Mouse (Mus musculus): ENCODE results near the gene Vpreb1.

The Vpreb1 gene

DNA sequence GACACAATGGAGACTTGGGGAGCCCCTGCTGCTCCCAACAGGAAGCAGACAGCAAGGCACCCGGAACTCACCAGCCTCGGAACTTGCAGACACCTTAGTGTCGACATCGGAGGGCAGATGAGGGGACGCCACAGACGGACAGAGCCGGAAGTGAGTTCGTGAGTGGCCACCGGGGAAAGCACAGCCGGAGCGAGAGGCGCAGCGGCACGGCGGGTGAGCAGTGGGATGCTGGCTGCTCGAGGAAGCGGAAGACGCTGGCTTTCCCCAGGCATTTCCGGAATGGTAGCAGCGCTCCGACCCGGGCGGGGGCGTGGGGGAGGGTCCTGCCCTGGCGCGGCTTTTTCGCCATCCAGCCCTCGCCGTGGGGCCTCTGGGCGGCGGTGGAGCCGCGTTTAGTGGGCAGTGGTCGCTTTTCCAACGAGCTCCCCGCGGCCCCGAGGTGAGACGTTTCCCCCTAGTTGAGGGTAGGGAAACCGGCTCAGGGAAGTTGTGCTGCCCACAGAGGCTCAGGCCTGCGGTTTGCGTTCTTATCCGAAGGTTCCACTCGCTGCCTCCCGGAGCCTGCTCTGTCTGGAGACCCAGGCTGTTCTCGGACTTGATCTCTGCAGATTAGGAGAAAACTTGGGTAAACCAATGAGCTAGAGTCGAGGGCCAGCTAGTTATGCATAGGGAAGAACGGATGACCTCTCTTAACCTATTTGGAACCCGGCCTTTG is at the start of gene Vpreb1, which contains the start of gene Top3b:
Gene Vpreb1, minus strand, starts transcription at position 227 of the 715 bp plus-strand sequence.
Gene Top3b, plus strand, starts transcription at position 120 of the 715 bp plus-strand sequence.
- in situ Hi-C loops (cut with MboI; ENCODE audit: low pct_unique_long_range_greater_than_20kb in 1 of 2, low sequenced_read_pairs in 2 of 2, unreplicated experiment in 1 of 2): no loop called here

DNA sequence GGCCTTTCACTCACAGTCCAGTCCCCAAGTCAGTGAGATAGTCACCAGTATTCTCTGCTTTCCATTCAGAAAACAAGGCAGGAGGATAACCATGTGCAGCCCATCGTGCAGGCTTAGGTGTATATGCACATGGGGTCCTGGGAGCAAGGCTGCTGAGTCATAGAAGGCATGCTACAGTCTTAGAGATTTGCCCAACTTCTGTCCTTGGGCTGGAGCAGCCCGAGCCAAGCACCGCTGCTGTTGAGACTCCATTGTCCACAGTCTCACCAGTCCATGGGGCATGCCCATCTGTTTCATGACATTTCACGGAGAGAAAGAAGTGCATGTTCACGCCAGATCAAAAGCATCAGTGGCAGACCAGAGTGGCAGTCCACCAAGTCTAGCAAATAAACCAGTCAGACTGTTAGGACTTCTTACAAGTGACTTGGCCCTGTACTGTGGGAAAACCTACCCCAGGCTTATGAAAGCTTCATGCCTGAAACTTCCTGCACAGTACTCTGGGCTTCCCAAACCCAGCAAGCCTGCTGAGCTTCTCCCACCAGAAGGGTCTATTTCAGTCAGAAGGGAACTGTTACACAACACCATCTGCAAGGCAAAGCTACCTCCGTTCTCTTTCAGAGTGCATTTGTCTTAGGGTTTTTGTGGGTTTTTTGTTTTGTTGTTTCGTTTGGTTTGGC is 47.9 kb upstream of the Vpreb1 start:
- in situ Hi-C loops (cut with MboI; ENCODE audit: low pct_unique_long_range_greater_than_20kb in 1 of 2, low sequenced_read_pairs in 2 of 2, unreplicated experiment in 1 of 2): no loop called here

DNA sequence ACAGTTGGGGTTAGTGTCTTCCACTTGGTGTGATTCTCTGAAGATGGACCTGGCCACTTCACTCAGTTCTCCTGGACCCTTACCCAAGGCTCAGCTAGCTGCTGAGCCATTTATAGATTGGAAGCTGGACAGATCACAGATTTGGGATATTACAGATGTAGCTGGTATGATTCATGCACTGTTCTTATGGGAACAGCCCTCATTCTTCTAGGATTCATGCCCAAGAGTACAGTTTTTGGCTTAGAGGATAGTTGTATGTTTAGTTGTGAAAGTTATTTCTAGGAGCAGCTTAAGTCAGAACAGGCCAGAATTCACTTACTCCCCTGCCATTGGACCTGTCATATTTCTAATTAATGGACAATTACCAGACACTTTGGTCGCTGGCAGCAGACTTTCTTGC is 42.8 kb upstream of the Vpreb1 start:
- in situ Hi-C loops (cut with MboI; ENCODE audit: low pct_unique_long_range_greater_than_20kb in 1 of 2, low sequenced_read_pairs in 2 of 2, unreplicated experiment in 1 of 2): no loop called here

DNA sequence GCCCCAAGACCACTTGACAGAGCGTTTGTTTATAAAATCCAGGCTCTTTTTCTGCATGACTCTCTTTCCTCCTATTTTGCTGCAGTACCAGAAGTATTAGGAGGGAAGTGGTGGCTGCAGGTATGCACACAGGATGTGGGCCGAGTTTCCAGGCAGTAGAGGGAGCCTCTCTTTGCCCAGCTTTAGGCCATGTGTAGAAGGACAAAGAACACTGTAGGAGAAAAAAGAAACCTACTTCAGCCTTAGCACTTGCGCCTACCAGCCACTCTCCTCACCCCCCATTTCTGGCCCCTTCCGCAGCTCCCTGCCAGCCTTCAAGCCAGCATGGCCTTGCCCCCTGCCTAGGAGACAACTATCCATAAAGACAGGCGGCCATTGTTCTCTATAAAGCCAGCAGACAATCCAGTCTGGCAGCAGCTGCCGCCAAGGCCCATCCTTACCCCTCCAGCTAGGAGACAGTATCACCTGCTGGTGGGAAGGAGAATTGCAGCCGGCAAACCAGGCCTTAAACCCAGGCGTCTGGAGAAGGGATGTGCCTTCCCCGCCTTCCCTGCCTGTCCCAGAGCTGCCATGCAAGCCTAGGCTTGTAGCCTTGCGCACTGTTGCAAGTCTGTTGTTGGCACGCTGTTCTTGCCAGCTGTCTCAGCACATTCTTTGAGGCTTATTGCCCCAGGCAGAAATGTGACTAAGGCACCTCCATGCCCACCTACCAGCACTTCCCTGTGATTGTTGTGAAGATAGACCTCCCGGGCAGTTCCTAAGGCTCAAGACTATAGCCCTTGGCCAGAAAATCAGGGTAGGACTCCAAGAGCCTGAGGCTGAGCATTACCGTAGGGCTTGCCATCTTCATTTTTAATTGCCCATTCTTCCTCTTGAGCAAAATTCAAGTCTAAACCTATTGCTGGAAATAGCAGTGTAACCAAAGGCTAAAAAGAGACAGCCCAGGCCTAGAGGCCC is 41.3 kb upstream of the Vpreb1 start:
- in situ Hi-C loops (cut with MboI; ENCODE audit: low pct_unique_long_range_greater_than_20kb in 1 of 2, low sequenced_read_pairs in 2 of 2, unreplicated experiment in 1 of 2): no loop called here

DNA sequence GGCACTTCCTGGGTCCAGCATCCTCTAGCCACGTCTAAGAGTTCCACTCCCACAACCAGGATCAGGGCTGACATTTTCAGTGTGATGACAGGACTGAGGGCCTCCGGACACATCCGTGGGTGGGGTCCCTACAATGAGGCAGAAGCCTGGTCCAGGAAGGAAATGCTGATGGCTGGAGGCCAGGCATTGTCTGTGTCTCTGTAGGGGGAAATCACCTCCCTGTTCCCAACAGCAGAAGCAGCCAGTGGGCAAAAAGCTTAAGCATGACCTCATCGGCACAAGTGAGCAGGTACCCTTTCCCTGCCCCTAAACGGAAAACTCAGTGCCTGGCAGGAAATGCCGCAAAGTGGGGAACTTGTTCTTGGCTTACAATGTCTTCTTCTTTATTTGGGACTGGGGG is 37.2 kb upstream of the Vpreb1 start:
- in situ Hi-C loops (cut with MboI; ENCODE audit: low pct_unique_long_range_greater_than_20kb in 1 of 2, low sequenced_read_pairs in 2 of 2, unreplicated experiment in 1 of 2): no loop called here

DNA sequence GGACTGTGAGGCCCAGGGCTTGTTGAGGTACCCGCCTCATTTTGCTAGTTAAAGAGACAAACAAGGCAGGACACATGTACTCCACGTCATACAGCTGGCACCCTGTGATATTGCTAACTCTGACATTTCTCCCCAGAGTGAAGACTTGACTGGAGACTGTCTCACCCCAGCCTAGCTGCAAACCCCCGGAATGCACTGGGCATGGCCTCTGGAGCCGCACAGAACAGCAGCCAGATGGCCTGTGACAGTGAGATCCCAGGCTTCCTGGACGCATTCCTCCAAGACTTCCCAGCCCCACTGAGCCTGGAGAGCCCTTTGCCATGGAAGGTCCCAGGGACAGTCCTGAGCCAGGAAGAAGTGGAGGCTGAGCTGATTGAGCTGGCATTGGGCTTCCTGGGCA is 32.5 kb upstream of the Vpreb1 start:
- in situ Hi-C loops (cut with MboI; ENCODE audit: low pct_unique_long_range_greater_than_20kb in 1 of 2, low sequenced_read_pairs in 2 of 2, unreplicated experiment in 1 of 2): no loop called here

DNA sequence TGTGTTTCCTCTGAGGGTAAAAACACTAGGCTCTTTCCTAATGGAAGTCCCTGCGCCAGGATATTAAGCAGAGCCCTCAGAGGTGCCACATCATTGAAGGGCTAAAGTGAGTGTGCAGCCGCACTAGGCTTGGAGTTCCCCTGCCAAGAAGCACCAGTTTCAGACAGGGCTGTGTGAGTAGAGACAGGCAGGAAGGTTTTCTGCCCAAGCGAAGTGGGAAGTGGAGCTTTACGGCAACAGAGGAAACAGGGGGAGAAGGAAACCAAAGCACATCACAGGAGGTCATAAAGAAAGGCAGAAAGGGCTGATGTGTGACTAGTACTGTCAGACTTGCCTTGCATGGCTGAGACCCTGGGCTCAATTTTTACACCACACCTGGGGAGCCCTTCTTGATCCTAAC is 31.7 kb upstream of the Vpreb1 start:
- in situ Hi-C loops (cut with MboI; ENCODE audit: low pct_unique_long_range_greater_than_20kb in 1 of 2, low sequenced_read_pairs in 2 of 2, unreplicated experiment in 1 of 2): no loop called here

DNA sequence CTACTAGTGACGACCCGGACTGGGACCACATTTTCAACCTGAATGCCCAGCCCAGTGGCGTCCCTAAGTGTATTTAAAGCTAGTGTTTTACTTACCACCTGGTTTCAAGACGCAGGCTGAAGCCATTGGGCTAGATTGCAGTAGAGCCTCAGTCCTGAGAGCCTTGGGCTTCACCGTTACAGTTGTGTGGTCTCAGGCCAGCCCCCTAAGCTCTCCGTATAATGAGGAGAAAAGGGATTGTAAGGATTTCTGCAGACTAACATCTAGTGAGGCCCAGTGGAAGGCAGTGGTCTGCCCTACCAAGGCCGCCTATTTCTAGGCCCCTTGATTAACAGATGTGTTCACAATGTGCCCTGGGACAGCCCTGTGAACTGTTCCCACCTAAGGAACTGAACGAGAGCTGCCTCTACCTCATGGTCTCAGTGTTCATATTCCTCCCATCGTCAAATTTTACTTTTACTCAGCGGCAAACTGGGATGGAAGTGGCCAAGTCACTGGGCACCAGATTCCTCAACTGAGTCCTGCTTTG is 26.5 kb upstream of the Vpreb1 start:
- in situ Hi-C loops (cut with MboI; ENCODE audit: low pct_unique_long_range_greater_than_20kb in 1 of 2, low sequenced_read_pairs in 2 of 2, unreplicated experiment in 1 of 2): loop anchor here in 1 of 2 experiments (25.0 kb wide), 2 partner anchors 585 to 1365 kb away; partner anchors contain the start of genes Gm49776 and Yars2

DNA sequence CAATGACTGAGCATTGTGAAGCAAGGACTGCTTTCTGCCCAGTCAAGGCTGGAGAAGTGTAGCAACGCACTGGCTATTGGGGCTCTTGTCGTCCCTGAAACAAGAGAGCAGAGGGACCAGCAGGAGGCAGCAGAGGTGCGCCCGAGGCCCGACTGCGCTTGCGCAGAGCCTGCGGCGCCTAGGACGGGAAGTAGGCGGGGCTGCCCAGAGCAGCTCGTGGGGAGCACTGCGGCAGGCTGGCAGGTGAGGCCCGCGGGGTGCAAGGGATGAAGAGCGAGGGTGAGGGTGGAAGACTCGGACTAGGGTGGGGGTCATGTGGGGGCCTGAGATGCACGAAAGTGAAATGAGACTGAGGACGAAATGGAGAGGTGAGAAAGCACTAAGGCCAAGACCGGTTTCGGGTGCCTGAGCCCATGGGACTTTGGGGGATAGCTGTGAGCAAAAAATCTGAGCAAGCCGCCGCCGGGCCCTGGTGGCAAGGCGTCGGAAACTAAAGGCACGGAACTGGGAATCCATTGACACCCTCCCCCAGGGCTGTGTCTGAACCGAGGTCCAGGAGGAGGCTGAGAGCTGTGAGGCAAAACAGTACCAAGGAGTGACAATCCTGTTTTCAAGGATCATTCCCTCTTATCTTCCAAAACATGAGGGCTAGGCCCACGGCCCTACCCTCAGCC is 25.9 kb upstream of the Vpreb1 start, which contains the start of gene Ppm1f:
Gene Ppm1f, plus strand, starts transcription at position 88 of the 674 bp plus-strand sequence.
- in situ Hi-C loops (cut with MboI; ENCODE audit: low pct_unique_long_range_greater_than_20kb in 1 of 2, low sequenced_read_pairs in 2 of 2, unreplicated experiment in 1 of 2): loop anchor here in 1 of 2 experiments (25.0 kb wide), 2 partner anchors 584 to 1366 kb away; partner anchors contain the start of genes Gm49776 and Yars2

DNA sequence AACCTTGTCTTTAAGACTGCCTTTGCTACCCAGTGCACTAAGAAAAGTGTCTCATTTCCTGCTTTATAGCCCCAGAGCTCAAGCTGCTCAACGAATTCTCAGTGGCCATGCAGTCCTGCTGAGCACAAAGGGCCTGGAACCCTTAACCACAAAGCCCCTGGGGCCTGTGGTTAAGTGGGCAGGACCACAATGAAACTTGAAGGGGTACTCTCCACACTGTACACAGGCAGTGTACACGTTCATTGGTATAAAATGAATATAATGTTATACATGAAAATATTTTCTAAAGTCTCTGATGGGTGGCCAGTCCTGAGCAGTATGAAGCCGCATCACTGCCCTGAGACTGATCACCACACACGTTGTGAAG is 25.4 kb upstream of the Vpreb1 start:
- in situ Hi-C loops (cut with MboI; ENCODE audit: low pct_unique_long_range_greater_than_20kb in 1 of 2, low sequenced_read_pairs in 2 of 2, unreplicated experiment in 1 of 2): loop anchor here in 1 of 2 experiments (25.0 kb wide), 2 partner anchors 584 to 1366 kb away; partner anchors contain the start of genes Gm49776 and Yars2

DNA sequence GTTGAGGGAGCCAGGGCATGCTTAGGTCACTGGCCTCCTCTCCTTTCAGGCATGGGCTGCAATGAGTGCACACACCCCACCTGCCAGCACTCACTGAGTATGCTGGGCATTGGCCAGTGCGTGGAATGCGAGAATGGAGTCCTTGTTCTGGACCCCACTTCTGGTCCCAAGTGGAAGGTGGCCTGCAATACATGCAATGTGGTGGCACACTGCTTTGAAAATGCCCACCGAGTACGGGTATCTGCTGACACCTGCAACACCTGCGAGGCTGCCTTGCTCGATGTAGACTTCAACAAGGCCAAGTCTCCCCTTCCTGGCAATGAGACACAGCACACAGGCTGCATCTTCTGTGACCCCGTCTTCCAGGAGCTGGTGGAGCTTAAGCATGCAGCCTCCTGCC is 21.7 kb upstream of the Vpreb1 start:
- in situ Hi-C loops (cut with MboI; ENCODE audit: low pct_unique_long_range_greater_than_20kb in 1 of 2, low sequenced_read_pairs in 2 of 2, unreplicated experiment in 1 of 2): loop anchor here in 1 of 2 experiments (25.0 kb wide), 2 partner anchors 580 to 1370 kb away; partner anchors contain the start of genes Gm49776 and Yars2

DNA sequence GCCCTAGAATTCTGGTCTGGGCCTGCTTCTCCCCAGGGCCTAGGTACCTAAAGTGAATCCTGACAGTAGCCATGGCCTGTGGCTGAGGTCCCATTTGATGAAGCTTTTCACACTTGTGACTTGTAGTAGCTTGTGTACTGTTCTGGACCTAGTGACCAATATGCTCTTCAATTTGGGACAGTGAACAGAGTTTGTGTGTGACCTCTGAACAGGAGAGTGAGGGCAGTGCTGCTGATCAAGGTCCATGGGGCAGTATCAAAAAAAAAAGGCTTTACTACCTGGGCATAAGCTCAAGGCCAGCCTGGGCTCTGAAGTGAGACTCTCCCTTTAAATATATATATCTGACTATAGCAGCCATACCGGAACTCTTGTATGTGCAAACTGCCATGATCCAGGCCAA is 17.7 kb upstream of the Vpreb1 start:
- in situ Hi-C loops (cut with MboI; ENCODE audit: low pct_unique_long_range_greater_than_20kb in 1 of 2, low sequenced_read_pairs in 2 of 2, unreplicated experiment in 1 of 2): loop anchor here in 1 of 2 experiments (25.0 kb wide), 2 partner anchors 576 to 1374 kb away; partner anchors contain the start of genes Gm49776 and Yars2

DNA sequence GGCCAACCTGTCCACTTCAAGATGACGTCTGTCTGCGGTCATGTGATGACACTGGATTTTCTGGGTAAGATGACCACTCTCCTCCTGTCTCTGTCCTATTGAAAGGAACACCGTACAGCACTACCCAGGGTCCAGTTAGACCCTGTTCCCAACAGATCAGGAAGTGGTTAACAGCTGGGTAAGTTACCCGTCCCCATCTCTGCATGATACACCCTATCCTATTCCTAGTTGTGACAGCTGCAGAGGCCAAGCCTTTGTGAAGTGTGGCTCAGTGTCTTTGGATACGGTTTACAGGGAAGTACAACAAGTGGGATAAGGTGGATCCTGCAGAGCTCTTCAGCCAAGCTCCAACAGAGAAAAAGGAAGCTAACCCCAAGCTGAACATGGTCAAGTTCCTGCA is 8.4 kb upstream of the Vpreb1 start:
- in situ Hi-C loops (cut with MboI; ENCODE audit: low pct_unique_long_range_greater_than_20kb in 1 of 2, low sequenced_read_pairs in 2 of 2, unreplicated experiment in 1 of 2): loop anchor here in 1 of 2 experiments (25.0 kb wide), 2 partner anchors 567 to 1383 kb away; partner anchors contain the start of genes Gm49776 and Yars2

DNA sequence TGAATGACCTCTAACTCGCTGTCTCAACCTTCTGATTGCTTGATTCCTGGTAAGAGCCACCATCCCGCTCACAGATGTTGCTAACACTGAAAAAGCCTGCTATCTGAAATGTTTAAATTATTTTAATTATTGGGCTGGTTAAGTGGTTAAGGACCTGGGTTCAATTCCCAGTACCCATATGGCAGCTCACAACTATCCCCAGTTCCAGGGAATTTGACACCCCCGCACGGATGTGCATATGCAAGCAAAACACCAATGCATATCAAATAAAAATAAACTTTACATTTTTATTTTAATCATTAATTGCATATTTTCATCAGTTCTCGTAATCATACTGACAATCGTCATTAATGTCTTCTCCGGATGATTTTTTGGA is 414 bp downstream of the Vpreb1 start:
- in situ Hi-C loops (cut with MboI; ENCODE audit: low pct_unique_long_range_greater_than_20kb in 1 of 2, low sequenced_read_pairs in 2 of 2, unreplicated experiment in 1 of 2): no loop called here

DNA sequence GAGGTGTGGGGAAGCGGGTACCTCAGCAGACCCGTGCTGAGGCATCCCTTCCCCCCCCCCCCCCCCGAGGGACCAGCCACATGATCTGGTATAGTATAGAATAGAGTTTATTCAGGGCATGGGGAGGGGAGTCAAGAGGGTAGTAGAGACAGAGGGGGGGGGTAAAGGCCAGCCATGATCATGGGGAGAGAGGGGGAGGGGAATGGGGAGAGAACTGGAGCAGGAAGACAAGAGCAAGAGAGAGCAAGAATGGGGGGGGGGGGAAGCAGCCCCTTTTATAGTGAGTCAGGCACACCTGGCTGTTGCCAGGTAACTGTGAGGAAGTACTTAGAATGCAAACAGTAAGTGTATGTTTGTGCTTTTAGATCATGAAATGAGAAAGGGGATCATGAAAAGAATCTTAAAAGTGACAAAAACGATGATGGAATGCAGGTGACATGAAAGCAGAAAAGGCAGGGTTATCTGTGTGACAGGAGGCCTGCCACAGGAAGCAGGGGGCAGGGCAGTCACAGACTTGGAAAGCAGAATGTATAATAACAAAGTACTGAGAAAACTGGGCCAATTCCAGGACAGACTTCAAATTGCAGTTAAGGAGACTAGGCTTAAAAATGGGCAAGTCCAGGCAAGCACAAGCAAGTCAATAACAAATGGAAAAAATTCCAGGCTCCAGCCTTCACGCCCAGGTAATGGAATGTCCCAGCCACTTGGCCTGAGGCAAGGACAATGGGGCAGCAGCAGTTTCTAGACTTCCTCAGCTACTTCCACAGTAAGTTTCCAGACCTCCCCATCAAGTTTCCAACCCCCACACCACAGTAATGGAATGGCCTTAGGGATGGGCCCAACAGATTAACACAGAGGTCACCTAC is 4.7 kb downstream of the Vpreb1 start:
- in situ Hi-C loops (cut with MboI; ENCODE audit: low pct_unique_long_range_greater_than_20kb in 1 of 2, low sequenced_read_pairs in 2 of 2, unreplicated experiment in 1 of 2): no loop called here

DNA sequence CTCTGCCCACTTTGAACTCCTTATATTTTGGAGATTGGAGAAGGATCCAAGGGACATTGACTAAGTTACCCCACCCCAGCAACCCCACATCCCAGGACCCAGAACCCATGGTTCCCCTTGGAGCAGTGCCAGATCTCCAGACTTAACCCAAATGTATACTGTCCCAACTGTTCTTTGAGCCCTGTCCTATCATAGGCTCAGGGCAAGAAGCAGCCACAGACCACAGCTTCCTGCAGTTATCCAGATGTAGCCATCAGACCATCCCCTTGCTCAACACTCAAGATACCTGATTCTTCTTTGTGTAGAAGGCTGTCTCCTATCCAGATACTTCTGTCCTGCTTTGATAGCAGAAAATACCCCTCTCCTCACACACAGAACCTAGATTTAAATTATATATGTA is 5.4 kb downstream of the Vpreb1 start:
- in situ Hi-C loops (cut with MboI; ENCODE audit: low pct_unique_long_range_greater_than_20kb in 1 of 2, low sequenced_read_pairs in 2 of 2, unreplicated experiment in 1 of 2): no loop called here

DNA sequence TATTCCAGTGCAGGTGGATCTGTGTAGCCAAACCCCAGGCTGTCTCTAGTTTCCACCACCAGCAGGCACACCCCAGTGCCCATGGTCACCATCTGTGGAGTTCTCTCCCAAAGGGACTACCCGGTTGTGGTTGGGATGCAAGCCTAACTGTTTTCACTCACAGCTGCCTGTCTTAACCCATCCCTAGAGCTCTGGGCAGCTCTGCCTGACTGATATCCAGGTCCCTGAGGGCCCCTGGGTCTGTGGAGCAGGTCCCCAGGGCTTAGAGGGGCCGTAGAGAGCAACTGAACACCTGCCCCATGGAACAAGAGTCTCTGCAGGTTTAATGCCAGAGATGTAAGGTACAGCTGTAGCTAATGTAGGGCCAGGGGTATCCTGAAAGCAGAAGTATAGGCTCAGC is 6.7 kb downstream of the Vpreb1 start, which contains the start of gene Igll1:
Gene Igll1, minus strand, starts transcription at position 8 of the 400 bp plus-strand sequence.
- in situ Hi-C loops (cut with MboI; ENCODE audit: low pct_unique_long_range_greater_than_20kb in 1 of 2, low sequenced_read_pairs in 2 of 2, unreplicated experiment in 1 of 2): no loop called here

Data from mouse embryonic stem cell (cell line).